Mouse (Mus musculus): ENCODE data around the gene Vmn1r37.
"Not testable (repeated sequence)": the region's sequence is repeated elsewhere in the genome, so short reads cannot be mapped to it uniquely, and the experiment has no call there.

GRCm38 (mm10) chr6:66719068-66719467 is 10.1 kb upstream of the Vmn1r37 start, which contains the start of gene Vmn1r36:
- not testable (repeated sequence) for TF ChIP-seq CTCF, EP300 (IDR thresholded peaks at IDR 0.05; ENCODE audit: low read depth)
